Mouse (Mus musculus): ENCODE measurements around the gene Cars2.
"Not testable (repeated sequence)": the region's sequence is repeated elsewhere in the genome, so short reads cannot be mapped to it uniquely, and the experiment has no call there.

Gene Cars2

GRCm38 (mm10) chr8:11512711-11513110, 37.9 kb downstream of the Cars2 start:
- no peak for DNase-seq (ENCODE audit: low spot score in 2 of 2)

- no peak for DNase-seq (ENCODE audit: low spot score in 2 of 2)
Observed at GRCm38 (mm10) chr8:11510971-11511370, 39.6 kb downstream of the Cars2 start.

GRCm38 (mm10) chr8:11508880-11509279, 41.7 kb downstream of the Cars2 start:
- DNase-seq (ENCODE audit: low spot score in 2 of 2) = no peak

GRCm38 (mm10) chr8:11506802-11507201, 43.8 kb downstream of the Cars2 start:
- no peak for DNase-seq (ENCODE audit: low spot score in 2 of 2)

DNA sequence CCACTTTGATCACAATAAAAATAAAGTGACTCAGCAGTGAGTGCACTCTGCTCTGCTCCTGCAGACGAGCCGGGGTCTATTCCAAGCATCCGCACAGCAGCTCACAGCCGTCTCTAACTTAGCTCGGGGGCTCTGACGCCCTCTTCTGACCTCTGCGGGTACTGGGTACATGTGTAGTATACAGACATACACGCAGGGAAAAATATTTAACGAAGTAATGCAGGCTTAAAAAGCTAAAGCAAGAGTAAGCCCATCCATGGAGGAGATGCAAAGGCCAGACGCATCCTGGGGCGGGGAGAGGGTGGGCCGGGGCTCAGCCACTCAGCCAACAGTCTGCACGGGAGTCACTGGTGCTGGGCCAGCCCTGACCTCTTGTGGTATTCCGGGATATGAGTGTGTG, 44.5 kb downstream of the Cars2 start:
- no peak for DNase-seq (ENCODE audit: low spot score in 2 of 2)

- DNase-seq (ENCODE audit: low spot score in 2 of 2) = no peak
Observed at GRCm38 (mm10) chr8:11503476-11504232, 46.9 kb downstream of the Cars2 start.

GRCm38 (mm10) chr8:11498786-11499485, 51.6 kb downstream of the Cars2 start:
- DNase-seq (ENCODE audit: low spot score in 2 of 2) = no peak

DNA sequence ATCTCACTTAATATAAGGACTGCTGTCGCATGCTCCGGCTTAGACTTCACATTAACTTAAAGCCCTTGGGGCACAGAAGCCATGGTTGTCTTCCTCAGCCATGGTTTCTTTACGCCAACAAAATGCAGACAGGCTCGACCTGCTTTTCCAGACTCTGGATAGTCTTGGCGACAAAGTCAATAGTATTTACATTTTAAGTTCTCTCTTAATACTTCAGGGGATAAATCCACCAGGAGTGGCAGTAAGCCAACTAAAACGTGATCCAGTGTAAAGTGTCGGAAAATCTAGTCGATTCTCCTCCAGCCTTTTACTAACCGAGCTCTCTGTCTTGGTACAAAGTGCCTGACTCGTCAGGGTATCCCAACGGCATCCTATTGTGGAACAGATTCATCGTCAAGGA, 52.3 kb downstream of the Cars2 start:
- DNase-seq (ENCODE audit: low spot score in 2 of 2) = no peak

DNA sequence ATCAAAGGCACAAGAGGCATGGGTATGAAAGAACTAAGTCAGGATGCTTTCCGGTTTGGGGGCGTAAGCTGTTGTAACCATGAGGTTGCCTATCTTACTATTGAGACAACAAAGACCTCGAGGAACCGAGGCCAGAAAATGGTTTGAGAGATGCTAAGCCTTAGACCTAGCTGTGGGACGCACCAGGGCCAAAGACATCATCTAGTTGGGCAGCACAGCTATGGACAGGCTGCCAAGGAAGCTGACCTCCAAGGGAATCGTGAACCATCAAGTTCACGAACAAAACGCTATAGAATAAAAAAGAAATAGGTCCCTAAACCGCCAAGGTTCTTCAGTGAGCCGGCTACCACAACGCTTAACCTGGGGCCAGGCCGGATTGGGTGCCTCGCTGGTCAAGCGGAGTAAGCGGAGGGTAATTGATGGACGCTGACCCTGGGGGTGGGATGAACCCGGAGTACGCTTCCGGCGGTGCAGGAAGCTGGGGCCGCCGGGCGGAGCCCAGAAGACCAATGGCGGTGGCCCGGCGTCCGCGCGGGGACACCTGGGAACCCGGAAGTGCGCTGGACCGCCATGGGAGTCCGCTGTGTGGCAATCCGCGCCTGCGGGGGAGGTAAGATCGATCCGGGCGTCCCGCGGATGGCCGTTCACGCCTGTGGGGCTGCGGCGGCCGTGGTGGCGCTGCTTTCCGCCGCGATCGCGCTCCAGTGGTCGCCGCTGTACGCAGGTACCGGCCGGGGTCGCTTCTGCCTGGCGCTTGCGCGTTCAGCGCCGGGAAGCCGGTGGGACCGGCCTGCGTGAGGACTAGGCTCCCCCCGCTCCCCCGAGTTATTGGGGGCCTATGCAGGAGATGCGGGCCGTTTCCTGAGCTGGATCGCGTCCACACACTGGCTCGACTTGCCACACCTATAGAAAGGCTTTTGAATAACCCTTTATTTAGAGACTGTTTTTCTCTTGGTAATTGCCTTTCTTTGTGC, 53.3 kb downstream of the Cars2 start, which contains the start of gene Naxd:
Gene Naxd (plus strand): TSS at position 490 of the 974 bp plus-strand sequence.
- peak; percentile 94 for DNase-seq (ENCODE audit: low spot score in 2 of 2)

DNA sequence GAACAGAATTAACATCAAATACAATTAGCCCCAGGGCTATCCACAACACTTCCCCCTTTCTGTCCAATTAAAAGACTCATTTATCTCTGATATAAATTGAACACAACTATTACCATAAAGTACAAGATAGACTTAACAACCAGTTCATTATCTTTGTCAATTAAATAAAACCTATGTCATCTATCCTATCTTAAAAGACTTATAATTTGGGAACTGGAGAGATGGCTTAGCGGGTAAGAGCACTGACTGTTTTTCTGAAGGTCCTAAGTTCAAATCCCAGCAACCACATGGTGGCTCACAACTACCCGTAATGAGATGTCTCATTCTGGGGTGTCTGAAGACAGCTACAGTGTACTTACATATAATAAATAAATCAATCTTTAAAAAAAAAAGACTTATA, 58.2 kb downstream of the Cars2 start:
- not testable (repeated sequence) for DNase-seq (ENCODE audit: low spot score in 2 of 2)

- DNase-seq (ENCODE audit: low spot score in 2 of 2) = no peak
Observed at GRCm38 (mm10) chr8:11487229-11487628, 63.4 kb downstream of the Cars2 start.

DNA sequence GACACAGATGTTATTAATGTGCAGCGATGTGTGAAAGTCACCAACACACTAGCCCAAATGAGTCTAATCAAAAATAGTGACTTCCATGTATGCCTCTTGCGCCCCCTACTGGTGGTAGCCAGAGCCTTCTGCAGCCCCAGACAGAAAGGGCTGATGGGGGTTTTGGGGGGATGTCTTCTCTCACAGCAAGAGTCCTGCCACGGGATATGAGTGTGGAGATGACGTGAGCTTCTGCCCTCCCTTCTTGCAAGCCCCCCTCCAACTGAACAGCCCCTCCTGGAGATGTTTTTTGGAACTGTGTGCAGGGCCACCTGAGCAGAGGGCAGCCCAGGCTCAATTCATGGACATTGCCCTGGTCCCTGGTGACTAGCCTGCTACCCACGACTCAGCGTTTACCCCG, 64.4 kb downstream of the Cars2 start:
- DNase-seq (ENCODE audit: low spot score in 2 of 2) = peak; percentile 58 to 77

DNA sequence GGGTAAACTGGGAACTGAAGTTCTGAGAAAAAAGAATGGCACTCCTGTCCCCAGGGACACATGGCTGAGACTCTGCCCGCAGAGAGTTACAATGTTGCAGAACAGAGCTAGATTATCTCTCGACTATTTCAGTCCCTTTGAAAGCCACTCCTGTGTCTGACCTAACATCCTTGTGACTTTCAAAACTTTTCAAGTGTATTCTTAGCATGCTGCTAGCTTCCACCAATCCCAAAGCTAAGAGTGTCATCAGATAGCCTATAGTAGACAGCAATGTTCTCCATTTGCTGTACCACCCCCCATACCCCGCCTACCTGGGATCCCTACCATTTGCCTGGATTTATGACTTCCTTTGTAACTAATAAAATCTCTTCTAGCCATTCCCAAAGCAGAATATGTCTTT, 68.0 kb downstream of the Cars2 start:
- DNase-seq (ENCODE audit: low spot score in 2 of 2) = no peak

- DNase-seq (ENCODE audit: low spot score in 2 of 2) = no peak
Observed at GRCm38 (mm10) chr8:11481876-11482275, 68.7 kb downstream of the Cars2 start.

DNA sequence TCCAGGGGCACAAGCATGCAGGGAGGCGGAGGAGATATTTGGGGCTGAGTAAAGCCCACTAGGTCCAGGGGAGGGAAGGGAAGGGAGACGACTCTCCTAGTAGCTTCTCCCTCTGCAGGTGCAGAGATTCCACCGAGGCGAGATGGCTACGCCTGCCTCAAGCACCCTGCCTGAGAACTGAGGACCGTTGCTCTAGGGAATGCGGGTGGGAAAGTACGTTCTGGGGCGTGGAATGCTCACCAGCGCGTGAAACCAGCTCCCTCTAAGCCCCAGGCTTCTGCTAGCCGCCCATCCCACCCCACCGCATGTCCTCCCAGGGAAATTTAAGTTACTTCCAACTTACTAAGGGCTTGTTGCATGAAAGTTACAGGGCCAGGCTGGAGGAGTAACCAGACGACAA, 71.0 kb downstream of the Cars2 start:
- DNase-seq (ENCODE audit: low spot score in 2 of 2) = no peak

- no peak for DNase-seq (ENCODE audit: low spot score in 2 of 2)
Observed at GRCm38 (mm10) chr8:11478807-11479527, 71.6 kb downstream of the Cars2 start.

DNA sequence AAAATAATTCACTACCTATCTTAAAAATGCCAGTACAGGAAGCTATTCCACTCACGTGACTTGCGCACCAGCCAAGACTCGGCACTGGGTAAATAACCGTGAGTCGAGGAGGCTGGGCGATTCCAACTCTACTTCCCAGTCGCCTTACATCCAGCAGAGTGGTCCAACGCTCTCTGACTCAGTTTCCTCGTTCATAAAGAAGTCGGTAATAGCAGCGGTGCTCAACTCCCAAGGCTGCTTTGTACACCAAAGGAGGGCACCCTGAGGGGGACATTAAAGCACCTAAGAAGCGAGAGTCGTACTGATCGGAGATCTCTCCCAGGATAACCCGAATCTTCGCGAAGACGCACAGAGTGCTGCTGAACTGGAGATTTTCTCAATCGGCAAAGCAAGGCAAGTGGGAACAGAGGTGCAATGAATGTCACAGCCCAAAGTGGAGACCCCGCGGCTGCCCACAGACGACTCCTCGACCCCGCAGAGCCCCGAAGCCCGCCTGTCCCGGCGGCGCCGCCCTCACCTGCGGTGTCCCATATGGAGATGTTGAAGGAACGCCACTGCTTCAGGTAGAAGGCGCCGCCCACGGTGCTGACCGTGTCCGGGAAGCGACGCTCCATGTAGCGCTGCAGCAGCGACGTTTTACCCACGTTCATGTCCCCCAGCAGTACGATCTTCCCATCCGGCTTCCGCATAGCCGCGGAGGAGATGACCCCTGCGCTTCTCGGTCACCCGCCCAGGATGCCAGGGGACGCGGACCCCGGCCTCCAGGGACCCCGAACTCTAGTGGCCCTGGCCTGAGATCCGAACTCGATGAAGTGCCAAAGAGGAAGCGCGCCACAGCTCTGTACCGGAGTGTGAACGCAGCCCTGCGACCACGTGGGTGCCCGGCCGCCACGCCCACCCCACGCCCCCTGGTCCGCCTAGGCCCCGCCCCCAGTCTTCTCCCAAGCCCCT, 72.5 kb downstream of the Cars2 start, which contains the start of gene Rab20:
Gene Rab20 (minus strand): TSS at position 900 of the 951 bp plus-strand sequence.
- DNase-seq (ENCODE audit: low spot score in 2 of 2) = peak; percentile 59 to 71

DNA sequence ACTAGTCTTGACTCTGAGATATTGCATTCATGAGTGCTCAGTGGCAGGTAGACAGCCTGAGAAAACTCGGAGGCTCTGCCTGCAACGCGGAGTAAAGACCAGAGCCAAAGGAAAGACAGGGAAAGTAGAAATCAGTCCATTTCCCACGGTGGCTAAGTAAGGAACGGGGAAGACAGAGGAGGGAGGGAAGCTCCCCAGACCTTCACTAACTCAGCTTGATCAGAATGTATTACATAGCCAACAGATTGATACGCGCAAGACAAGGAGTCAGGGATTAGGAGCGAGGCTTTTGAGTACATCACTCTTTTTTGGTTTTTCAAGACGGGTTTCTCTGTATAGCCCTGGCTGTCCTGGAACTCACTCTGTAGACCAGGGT, 73.4 kb downstream of the Cars2 start:
- no peak for DNase-seq (ENCODE audit: low spot score in 2 of 2)

- no peak for DNase-seq (ENCODE audit: low spot score in 2 of 2)
Observed at GRCm38 (mm10) chr8:11476338-11477177, 74.0 kb downstream of the Cars2 start.
